Mouse (Mus musculus) thymus, postnatal 14 days (tissue): Measurements from ENCODE around the gene Ndfip2.

Source experiments
- DNase-seq: peaks from one replicate; pipeline ENCODE4 v3.0.0; 2021

Ndfip2 gene

DNA sequence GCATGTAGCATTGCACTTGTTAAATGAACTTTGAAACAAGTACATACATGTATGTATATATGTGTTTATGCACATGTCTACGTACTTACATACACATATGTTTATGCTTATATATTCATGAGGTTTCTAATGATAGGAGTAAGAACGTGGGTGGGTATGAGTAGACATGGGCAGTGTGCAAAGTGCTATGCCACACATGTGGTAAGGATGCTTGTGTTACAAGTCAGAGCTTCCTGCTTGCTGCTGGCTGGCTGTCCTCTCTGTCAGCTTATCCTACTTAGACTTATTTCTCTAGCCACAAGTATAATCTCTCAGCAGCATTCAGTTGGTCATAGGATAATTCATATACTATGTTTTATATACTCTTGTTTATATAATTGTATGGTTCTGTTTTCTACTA is 29.6 kb downstream of the Ndfip2 start:
- DNase-seq = no peak

DNA sequence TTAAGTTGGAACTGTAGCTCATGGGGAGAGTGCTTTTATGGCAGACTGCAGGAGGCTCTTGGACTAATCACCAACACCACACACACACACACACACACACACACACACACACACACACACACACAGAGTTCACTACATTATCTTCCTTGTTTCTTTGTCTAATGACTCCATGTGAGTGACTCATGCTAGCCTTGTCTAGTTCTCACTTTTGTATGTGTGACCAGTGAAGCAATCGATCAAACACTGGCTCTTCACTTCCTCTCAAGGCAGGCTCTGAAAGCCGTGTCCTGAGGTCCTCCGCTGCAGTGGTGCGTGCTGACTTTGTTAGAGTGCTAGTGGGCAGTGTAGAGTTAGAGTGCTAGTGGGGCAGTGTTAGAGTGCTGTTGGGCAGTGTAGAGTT is 30.2 kb downstream of the Ndfip2 start:
- DNase-seq = no peak

DNA sequence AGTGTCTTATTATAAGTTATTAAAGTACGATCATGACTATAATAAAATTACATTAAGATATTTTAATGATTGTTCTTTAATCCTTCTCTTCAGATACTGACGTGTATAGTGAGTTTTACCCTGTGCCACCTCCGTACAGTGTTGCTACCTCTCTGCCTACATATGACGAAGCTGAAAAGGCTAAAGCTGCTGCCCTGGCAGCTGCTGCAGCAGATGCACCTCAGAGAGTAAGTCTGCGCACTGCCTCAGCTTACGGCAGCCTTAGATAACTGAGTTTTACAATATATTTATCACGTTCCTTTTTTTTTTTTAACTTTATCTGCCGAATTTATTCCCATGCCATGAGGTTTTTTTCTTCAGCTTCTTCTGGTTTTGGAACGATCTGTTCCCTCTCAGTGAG is 33.8 kb downstream of the Ndfip2 start:
- no peak for DNase-seq

DNA sequence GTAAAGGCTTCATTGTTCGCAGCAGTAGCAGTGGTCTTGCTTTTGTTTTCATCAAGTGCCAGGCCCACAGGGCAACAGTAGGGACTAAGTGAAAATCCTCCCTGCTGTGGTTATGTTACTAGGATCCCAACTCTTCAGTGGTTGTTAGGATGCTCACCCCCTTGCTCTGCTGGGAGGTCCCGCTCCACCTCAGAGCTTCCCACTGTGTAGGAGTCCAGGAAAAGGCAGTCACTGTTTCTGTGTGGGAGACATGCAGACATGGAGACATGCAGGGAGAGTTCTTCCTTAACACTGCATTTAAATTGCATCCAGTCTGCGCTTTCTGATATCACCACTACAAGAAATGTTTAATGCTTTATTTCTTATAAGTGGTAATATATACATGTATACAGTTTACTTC is 35.4 kb downstream of the Ndfip2 start:
- no peak for DNase-seq

DNA sequence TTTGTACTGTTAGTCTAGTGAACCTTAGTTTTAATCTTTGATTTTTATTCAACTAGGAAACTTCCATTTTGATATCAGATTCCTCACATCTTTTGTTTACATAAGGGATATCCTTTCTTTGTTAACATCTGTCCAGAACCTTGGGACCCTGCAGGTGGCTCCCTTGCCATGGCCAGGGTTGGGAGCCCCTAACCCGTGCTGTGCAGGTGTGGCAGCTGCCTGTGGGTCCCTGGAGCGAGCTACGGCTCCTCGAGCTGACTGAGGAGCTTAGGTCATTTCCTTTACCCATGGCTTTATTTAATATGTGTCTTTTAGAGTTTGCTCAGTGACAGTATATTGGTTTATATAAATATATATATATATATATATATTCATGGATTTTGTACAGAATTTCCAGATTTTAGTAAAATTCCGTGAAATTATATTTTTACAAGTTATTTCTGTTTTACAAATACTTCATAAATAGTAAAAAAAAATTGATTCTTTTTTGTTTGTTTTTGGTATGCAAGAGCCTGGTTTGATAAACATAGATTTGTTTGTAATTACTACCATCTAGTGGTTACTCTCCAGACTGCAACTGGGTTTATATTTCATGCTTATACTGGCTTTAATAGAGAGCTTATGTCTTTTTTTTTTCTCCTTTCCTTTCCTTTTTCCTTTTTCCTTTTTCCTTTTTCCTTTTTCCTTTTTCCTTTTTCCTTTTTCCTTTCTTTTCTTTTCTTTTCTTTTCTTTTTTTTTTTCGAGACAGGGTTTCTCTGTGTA is 37.6 kb downstream of the Ndfip2 start:
- DNase-seq = peak; percentile 23

DNA sequence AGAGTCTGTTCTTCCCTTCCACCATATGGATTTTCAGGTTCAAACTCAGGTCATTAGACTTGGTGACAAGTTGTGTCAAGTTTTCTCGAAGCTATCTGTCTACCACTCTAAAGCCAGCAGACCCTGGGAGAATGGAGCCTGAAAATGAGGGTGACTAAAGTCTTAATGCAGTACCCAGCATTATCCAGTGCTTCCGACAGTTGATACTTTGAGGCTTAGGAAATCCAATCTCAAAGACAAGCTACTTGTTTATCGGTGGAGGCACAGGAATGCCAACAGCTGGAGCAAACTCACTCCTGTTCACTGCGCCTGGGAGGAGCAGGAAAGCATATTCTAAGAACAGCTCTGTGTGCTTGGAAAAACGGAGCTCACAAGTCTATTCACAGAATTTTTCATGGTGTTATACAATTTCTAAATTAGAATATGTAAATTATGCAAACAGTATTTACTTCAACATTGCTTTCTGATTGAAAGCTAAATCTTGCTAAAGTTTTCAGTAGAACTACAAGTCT is 41.4 kb downstream of the Ndfip2 start:
- DNase-seq = no peak

DNA sequence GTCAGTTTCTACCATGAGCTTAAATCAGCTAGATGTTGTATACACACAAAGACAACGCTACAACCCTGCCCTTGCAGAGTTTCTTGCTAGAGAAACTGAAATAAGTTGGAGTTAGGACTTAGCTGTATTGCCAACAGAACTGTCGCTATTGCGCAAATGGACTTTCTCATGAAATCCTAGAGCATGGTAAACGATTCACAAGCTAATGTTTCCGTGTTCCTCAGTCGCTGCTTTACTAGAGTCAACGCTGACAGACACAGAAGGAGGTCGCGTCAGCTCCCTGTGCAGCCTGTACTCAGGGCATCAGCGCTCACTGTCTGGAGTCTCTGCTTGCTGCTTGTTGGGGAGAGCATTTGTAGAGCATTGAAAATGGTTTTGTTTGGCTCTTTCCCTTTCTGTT is 42.2 kb downstream of the Ndfip2 start:
- no peak for DNase-seq

DNA sequence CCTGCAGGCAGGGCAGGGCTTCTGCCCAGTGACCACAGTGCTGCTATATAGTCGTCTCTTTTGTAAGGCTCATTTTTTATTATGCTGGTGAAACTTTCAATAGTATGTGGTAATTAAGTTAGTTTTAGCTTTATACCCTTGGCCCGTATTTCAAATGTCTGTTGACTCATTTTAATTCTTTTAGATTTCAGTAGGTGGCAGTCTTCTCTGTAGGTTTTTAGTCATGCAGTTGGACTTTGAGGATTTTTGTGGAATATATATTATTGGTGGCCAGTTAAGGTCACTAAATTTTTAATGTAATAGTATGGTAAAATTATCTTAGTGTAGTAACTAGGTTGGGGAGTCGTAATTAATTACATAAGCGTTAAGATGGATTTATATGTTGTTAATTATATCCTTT is 44.3 kb downstream of the Ndfip2 start:
- no peak for DNase-seq

DNA sequence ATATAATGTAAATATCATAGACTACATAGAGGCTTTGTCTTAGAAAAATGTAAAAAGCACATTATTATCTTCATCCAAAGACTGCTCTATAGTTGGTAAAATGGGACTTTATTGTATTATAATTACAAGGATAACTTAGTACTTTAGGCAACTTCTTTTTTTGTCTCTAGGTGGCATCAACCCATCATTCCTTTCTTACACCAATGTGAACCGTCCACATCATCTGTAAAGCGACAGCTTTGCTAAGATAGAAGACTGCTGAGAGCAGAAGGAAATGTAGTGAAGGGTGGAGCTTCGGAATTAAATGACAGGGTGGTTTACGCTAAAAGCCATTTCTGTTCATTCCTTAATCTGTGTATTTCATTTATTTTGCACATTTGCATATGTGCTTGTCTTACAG is 49.3 kb downstream of the Ndfip2 start:
- no peak for DNase-seq

DNA sequence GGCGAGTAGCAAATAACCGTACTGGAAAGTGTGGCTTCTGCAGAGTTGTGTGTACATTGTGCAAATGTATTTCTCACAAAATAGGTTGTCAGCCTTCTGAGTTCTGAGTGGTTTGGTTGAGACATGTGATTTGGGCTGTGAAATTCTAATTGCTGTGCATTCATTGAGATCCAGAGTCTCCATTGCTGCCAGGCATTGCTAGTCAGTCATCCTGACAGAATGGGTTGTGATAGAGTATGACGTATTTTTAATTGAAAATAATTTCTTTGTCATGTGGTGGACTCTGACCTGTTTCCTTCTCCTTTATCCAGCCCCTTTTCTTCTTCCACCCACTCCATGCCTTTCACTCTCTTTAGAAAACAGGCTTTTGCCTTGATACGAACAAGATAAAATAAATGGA is 54.0 kb downstream of the Ndfip2 start:
- DNase-seq = no peak

DNA sequence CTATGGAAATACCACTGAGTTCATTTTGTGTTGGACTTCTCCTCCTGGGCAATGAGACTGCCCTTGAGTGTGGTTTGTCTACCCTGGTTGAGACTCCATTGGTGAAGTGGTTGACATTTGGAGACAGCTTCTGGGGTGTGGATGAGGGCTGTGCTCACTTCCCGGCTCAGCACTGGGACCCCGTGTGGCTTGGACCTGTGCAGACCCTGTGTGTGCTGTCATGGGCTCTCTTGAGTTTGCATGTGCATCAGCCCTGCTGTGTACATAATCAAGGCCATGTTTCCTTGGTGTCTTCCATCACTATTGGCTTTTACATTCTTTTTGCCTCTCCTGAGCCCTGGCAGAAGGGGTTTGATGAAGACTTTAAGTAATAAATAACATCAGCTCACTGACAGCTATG is 54.6 kb downstream of the Ndfip2 start:
- no peak for DNase-seq

DNA sequence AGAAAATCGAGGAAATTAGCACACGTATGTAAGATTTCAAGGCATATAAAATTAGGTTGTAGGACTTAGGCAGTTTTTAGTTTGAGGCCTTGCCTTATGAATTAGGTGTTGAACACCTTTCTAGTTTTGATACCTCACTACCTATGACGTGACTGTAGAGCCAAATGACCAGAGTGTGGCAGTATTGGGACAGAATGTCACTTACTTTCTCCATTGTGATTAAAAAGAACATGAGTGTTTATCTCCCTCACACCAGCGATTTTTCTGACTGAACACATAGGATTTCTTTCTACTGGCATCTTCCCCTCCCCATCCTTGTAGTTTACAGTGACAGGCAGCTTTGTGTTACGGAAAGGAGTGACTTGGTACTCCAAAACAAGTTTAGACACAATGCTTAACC is 55.5 kb downstream of the Ndfip2 start:
- no peak for DNase-seq

DNA sequence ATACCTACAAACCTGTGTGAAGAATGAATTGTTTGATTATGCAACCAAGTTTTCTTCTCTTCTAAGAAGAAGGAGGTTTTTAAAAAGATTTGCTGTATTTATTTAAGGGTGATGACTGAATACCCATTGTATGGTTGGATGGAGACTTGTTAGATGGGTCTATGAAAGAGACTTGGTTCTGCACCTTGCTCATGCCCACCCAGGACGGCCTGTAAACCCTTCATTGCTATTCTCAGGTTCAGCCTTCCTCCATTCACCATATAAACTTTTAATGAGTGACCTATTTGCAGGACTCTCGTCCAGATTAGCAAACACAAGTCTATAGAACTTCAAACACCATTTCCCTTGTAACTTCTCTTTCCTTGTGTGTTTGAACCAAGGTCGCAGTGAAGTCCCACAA is 63.3 kb downstream of the Ndfip2 start:
- no peak for DNase-seq

DNA sequence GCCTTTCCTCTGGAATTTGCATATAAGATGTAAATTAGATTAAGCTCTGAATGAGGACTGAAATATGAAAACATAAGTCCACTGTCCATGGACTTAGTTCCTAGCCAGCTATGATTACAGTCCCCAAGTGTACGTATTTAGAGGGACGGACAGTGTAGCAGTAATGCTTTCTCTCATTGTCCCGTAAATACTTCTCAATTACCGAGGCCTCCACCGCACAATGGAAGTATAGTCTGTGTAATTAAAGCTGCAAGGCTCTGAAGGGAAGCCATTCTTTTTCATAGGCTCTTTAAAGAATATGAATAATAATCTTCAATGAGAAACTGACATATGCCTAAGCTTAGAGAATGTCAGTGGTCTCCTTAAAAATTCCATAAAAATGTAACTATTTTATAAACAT is 64.5 kb downstream of the Ndfip2 start:
- DNase-seq = no peak

DNA sequence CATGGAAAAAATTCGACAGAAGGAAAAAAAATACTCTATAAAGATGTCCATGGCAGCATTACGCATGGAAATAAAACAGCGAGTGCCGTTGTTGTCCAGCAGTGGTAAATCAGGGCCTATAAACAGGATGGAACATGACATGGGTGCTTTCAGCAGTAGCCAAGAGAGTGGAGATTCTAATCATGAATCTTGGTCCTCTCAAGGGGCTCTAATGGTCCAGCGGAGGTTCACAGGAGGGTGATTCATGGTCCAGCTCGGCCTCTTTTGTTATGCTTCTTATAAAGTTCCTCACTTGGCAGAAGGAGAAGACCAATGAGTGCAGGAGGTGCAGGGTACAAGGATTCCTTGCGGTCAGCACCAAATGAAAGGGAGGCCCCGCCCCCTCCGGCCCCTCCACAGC is 65.1 kb downstream of the Ndfip2 start:
- no peak for DNase-seq

DNA sequence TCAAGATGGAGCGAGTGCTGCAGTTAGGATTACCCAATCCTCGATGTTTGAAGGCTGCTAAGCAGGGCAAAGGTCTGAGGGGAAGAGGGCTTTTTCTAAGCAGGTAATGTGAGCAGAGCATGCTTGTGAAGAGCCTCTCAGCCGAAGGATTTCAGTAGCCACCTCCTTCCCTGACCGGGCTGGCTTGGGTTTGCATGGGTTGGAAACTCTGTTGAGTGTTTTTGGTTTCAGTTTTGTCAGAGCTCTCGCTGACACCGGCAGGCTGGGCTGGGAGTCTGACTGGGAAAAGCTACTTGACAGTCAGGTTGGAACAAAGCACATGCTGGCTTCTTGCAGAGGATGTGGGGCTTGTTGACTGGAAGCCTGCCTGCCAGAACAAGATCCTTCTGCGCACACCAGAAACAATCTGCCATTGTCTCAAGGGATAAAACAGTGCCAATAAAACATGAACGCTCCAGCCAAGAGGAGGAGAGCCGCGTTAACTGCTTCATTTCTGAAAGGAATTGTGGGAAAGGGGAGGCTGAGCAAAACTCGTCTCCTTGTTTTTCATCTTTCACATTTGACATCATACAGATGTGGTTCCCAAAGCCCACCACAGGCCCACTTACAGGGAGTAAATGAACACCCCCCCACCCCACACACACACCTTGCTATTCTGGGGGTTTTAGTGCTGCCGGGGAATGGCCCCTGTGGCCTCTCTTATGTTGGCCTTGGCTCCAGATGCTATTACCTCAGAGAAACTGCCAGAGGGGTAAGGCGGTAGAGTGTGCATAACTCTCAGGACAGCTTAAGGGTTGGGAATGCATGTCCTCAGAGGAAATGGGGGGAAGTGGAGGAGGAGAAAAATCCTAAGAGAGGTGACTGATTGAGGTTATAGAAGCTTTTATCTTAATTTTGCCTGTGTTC is 70.3 kb downstream of the Ndfip2 start:
- DNase-seq = peak; percentile 4

DNA sequence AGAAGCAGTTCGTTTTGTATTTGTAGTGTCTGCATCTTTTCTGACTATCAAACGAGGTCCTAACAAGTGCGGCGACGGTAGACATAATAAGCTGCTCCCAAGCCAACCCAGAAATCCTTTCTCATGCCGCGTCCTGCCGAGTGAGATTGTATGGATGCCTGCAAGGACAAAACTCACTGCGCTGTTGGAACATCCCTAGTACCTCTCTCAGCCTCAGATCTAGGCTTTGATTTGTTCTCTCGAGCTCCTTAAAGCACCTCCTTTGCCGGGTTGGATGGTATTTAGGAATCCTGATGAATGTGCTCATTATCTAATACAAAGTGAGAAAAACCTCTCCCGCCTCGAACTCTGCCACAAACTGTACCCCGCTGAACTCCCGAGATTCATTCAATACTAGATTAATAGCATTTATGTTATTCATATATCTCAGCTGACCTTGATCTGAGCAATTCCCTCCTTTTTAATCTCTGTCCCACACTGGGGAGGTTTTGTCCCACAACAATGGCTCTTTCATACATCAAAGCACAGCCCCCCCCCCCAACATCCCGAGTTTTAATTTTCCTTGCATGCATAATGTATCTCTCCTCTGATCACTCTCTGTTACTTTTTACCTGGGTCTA is 75.2 kb downstream of the Ndfip2 start:
- DNase-seq = no peak

DNA sequence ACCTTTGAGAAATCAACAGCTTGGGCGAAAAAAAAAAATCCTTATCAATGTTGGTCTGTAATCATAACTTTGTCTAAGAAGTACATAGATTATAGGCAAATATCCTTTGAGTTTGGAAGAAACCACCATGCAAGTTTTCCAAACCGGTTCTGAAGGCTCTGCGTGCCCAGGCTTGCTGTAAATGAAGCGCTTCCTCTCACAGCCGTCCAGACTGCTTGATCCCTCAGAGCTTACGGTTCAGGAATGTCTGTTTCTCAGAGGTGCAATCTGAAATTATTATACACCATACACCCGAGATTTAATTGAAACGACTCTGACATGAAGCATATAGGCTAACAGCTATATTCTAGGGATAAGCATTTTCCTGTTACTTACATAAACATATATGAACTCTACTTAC is 83.4 kb downstream of the Ndfip2 start:
- no peak for DNase-seq

DNA sequence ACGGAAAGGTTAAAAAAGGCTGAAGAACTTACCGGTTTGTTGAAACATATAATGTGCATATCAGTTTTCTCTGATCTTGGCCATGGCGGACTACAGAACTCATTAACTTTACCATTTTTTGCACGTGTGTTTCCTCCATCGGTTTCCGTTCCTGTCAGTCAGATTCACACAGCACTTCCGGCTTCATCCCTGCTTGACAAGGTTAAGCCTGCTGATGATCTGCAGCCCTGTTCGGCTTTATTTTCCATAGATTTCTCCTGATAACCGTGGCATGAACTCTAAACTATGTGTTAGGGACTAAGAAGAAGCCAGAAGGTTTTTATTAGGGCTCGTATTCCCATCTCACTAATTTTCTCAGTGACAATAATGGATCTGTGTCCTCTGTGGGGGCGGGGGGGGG is 95.7 kb downstream of the Ndfip2 start:
- DNase-seq = no peak
